Comparison of ENCODE assay signal across 21 mouse cellular contexts in genomic region chr10:122020255-122020654, GRCm38 (mm10). TPM values are rescaled to one million over a fixed set of nuclear protein-coding genes. Genes with fewer than 3 reads are reported as not detected.
DNase-seq lines count a peak whose midpoint lies in the region; ATAC-seq and TF ChIP-seq lines count a peak whose summit lies in the region.
"Had no signal": no experiment of that assay in that cellular context is flagged by ENCODE, and none has a peak within 500 bp of the region (broad histone marks: within the 10 kb centered on the region; RNA-seq: fewer than 3 reads in every experiment).

No protein-coding gene starts in this region.

- no peak for TF ChIP-seq POLR2A in lung, adult 2 months (IDR thresholded peaks at IDR 0.05; ENCODE audit: borderline replicate concordance, extremely low read depth, low read depth, low read length)

- no peak overlapping the region for H3K9ac ChIP-seq in lung, embryonic 15.5 days
- H3K9ac ChIP-seq: embryonic facial prominence, embryonic 15.5 days; intestine, embryonic 15.5 days; limb, embryonic 12.5 days; liver, postnatal 0 days; midbrain, embryonic 12.5 days; neural tube, embryonic 15.5 days had no signal

- H3K36me3 ChIP-seq in lung, embryonic 15.5 days = no peaks in the 10 kb centered on the region

- TF ChIP-seq CTCF in lung, adult 2 months (IDR thresholded peaks at IDR 0.05; ENCODE audit: insufficient read depth, low read length) = no peak

- H3K27me3 ChIP-seq in lung, embryonic 15.5 days = no peaks in the 10 kb centered on the region
- H3K27me3 ChIP-seq: embryonic facial prominence, embryonic 15.5 days; intestine, embryonic 15.5 days; limb, embryonic 12.5 days; midbrain, embryonic 12.5 days; neural tube, embryonic 15.5 days had no signal

- intact Hi-C loops in heart, postnatal 25 days (cut with DNase I) = no loop called here

- peak; percentile 26 for DNase-seq in adrenal gland, postnatal 10 days
- no peak for DNase-seq in adrenal gland, adult 18-20 months (ENCODE audit: low spot score in 2 of 2)
- peak; percentile 24 for DNase-seq in heart, postnatal 4 days
- no peak for DNase-seq in heart, postnatal 25 days (ENCODE audit: low spot score)
- DNase-seq in lung, adult 2 months = no peak
- no peak for DNase-seq in layer of hippocampus, postnatal 10 days (ENCODE audit: low spot score in 2 of 2)
- DNase-seq: cerebellum, adult 9-10 months; gastrocnemius, adult 2 months; liver, postnatal 0 days; thymus, adult 18-20 months; thymus, postnatal 36 days had no signal

- 41% methylated on average over 5 of the region's 5 CpGs for WGBS in lung, embryonic 15.5 days
- 46% methylated on average over 5 of the region's 5 CpGs for WGBS in lung, adult 2 months

- H3K4me1 ChIP-seq in lung, embryonic 15.5 days = peaks cover 48% of the 10 kb centered on the region
- H3K4me1 ChIP-seq in lung, adult 2 months (ENCODE audit: control insufficient read depth, insufficient read depth, low read length) = peaks cover 10% of the 10 kb centered on the region

- 0 out of 2 replicates have a peak overlapping the region, but pooled peaks have one; percentile 70 for H3K27ac ChIP-seq in lung, embryonic 15.5 days
- H3K27ac ChIP-seq: embryonic facial prominence, embryonic 15.5 days; gastrocnemius, adult 2 months; hindbrain, embryonic 10.5 days; intestine, embryonic 15.5 days; limb, embryonic 12.5 days; midbrain, embryonic 12.5 days; neural tube, embryonic 15.5 days had no signal

- H3K4me3 ChIP-seq in lung, embryonic 15.5 days = no peak overlapping the region
- H3K4me3 ChIP-seq in lung, adult 2 months (replicated peaks; ENCODE audit: extremely low read depth, low read depth, low read length) = no peak overlapping the region
- H3K4me3 ChIP-seq: embryonic facial prominence, embryonic 15.5 days; gastrocnemius, adult 2 months; hindbrain, embryonic 10.5 days; intestine, embryonic 15.5 days; limb, embryonic 12.5 days; midbrain, embryonic 12.5 days; neural tube, embryonic 15.5 days had no signal

- H3K9me3 ChIP-seq in lung, embryonic 15.5 days = no peaks in the 10 kb centered on the region
- H3K9me3 ChIP-seq: embryonic facial prominence, embryonic 15.5 days; intestine, embryonic 15.5 days; neural tube, embryonic 15.5 days had no signal

- ATAC-seq in lung, embryonic 15.5 days (ENCODE audit: borderline replicate concordance, extremely low read depth, low FRiP score, low TSS enrichment) = no peak
- ATAC-seq: forebrain, embryonic 14.5 days; hindbrain, embryonic 16.5 days; liver, postnatal 0 days had no signal

- no peak overlapping the region for H3K4me2 ChIP-seq in lung, embryonic 15.5 days
- H3K4me2 ChIP-seq: embryonic facial prominence, embryonic 15.5 days; intestine, embryonic 15.5 days; limb, embryonic 12.5 days; liver, embryonic 11.5 days; midbrain, embryonic 12.5 days; neural tube, embryonic 15.5 days had no signal

RNA-seq across cellular contexts. Expression of gene Srgap1, which starts 26.9 kb away (rescaled TPM):
- total RNA-seq in adrenal gland, postnatal 10 days (2021) = 1 to 10 TPM; 3.6 to 7.3 TPM
- total RNA-seq in adrenal gland, adult 18-20 months (2021) = 1 to 10 TPM; 1.3 to 1.5 TPM
- total RNA-seq in heart, postnatal 4 days (2021) = 10 to 100 TPM; 11.9 to 13.2 TPM
- 1 to 10 TPM; 2.0 to 2.4 TPM for total RNA-seq in heart, postnatal 25 days (2021)
- polyA plus RNA-seq in lung, embryonic 15.5 days (2015; fragmentation: Nextera tagmentation; extraction: Ambion mirVana) = 9.7 and 10.7 TPM in 2 replicates
- 5.6 and 6.8 TPM in 2 replicates for polyA plus RNA-seq in lung, adult 2 months (2012; rRNA removed)
- total RNA-seq in layer of hippocampus, postnatal 10 days (2021) = 10 to 100 TPM; 33.5 to 36.2 TPM

Comparison
In these comparisons a context has a peak if more than half of its experiments do, and no peak if none do; other contexts are left out.
1. DNase-seq: peak in adrenal gland, postnatal 10 days (single experiment) and heart, postnatal 4 days (single experiment); none in adrenal gland, adult 18-20 months (0 of 2), heart, postnatal 25 days (single experiment), lung, adult 2 months (single experiment) and layer of hippocampus, postnatal 10 days (0 of 2).